Mouse (Mus musculus) erythroid progenitor cell, adult 5-6 weeks (primary cell): ENCODE data around the gene Chst8. TPM values are rescaled to one million over a fixed set of nuclear protein-coding genes. Genes with fewer than 3 reads are reported as not detected.

Source experiments
- ATAC-seq: replicated peaks from 2 replicates; pipeline ENCODE4 v1.8.0; 2016; ENCODE audit warnings: moderate number of reproducible peaks, mild to moderate bottlenecking, moderate TSS enrichment, inconsistent platforms; ENCODE audit not compliant: poor library complexity, low FRiP score, severe bottlenecking
- total RNA-seq, 2 experiments: library from RNA; stranded (forward) in 1 of 2; stranded (reverse) in 1 of 2; fragments of 150-400 nt in 1 of 2; fragments of 186-747, 209-891 nt in 1 of 2; gene quantifications; 2 replicates each; pipeline versions ENCODE4 v1.2.3 to v1.2.4; 2015 to 2017; ENCODE audit warnings: low replicate concordance in 2 of 2

Gene Chst8
- total RNA-seq (2015; ENCODE audit: low replicate concordance) (not detected in 2 replicates), total RNA-seq (2017; ENCODE audit: low replicate concordance) (not detected in 2 replicates)

DNA sequence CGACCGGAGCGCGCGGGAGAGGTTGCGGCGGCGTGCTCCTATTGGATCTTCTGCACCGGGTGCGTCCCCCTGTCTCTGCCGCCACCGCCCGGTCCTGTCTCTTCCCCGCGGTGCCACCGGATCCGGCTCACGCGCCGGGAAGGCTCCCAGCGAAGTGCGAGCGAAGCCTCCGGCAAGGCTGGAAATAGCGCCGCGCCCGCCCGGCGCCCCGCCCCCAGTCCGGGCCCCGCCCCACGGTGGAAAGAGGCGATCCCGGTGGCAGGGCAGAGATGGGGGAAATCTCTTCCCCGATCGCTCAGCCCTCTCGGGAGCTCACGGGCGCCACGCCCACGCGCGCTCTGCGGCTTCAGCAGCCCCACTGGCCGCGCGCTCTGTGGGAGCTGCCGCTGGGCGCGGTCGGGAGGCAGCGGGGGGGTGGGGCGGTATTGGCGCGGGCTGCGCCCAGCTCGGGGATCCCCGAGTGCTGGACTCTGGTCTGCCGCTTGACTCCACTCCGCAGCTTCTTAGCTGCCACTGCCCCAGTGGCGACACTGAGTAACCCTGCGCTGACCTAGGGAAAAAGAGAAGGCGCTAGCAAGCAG is at the start of gene Chst8:
Gene Chst8, minus strand, starts transcription at position 181 of the 581 bp plus-strand sequence.
- ATAC-seq, result no peak

DNA sequence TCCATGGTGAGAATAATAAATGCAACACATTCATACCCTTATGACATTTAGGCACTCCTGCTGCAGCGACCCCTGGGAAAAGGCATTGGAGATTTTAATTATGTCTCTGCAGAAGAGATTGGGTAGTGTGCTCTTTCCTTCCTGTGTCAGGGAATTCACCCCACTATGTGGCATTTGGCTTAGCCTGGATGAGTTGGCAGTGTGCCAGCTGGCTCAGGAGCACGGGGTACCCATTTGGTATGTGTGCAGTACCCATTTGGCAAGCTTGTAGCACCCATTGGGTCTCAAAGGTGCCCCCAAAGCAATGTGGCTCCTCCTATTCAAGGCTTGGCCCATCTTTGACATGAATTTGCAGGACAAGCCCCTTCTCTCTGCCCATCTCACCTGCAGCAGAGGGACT is 45.8 kb upstream of the Chst8 start:
- ATAC-seq, result no peak

DNA sequence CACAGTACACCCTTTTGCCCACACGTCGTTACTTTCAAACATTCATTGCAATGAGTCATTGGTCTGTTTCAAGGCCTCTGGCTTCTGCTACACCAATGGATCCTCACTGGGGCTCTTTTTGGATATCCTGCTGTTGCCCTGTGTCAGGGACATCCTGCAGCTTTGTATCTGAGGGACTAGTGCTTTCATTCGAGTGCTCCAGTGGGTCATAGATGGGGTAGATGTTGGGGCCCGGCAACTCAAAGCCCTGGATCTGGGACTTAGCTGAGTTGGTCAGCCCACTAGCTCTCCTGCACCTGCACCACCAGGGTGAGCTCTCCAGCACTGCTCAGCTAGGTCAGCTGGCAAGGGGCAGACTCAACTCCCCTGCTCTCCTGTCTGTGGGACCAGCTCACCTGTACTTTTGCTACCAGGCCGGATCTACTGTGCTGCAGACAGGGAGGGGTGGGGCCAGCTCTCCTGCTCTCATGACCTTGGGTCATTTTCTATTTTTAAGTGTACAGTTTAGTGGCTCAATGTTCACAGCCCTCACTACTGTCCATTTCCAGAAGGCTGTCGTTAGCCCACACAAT is 42.4 kb upstream of the Chst8 start:
- no peak for ATAC-seq

DNA sequence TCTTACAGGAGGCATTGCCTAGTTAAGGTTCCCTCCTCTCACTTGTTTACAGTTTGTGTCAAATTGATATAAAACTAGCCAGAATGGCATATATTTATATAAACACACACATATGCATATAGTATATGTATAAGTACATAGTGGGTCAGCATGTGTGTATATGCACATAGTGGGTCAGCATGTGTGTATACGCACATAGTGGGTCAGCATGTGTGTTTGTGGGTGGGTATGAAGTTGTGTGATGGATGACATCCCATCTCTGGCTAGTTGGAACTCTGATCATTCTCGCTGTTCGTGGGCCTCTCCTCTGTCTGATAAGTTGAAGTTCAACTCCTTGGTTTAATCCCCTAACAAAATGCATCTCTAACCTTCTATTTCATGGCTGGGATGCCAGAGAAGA is 40.9 kb upstream of the Chst8 start:
- ATAC-seq, result no peak

DNA sequence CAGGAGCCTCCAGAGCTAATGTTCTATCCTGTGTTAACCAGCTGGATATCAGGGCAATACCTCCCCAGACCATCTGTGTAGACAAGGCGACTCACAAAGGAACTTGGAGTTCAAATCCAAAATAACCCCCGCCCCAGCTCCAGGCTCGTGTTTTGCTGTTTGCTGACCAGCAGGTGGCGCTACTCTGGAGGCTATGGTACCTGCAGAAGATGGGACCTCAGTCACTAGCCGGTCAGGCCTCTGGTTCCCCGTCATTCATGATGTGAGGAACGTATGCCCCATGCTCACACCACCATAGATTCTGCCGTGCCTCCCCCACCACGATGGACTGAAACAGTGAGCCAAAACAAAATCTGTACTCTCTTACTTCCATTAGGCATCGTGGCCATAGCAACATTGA is 37.1 kb upstream of the Chst8 start:
- ATAC-seq, result no peak

DNA sequence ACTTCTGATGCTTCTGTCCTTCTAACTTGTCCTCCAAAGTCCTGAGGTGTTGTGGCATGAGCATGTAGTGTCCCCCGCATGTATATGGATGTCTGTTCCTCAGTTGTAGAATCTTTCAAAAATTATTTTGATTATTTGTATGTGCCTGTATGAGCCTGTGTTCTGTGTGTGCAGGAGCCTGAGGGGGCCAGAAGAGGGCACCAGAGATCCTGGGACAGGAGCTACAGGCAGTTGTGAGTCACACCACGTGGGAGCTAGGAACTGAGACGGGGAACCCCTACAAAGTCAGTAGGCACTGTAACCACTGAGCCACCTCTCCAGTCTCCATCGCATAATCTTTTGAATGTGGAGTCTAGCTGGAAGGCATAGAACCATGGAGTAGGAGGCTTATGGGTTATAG is 36.3 kb upstream of the Chst8 start:
- ATAC-seq, result no peak

DNA sequence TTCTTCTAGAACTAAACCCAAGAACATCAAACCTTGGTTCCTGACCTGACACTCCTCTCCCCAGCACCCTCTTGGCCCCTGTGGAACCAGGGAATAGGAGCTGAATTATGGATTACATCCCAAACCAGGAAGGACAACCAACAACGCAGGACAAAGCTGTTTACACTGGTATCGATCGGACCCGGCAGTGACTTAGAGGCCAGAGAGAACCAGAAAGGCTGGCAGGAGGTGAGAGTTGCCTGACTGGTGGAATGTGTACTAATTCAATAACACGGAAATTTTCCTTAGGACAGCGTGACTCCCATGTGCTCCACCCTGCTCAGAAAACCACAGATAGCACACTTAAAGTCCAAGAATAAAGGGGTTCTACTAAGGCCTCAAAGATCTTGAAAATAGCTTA is 35.4 kb upstream of the Chst8 start:
- no peak for ATAC-seq

DNA sequence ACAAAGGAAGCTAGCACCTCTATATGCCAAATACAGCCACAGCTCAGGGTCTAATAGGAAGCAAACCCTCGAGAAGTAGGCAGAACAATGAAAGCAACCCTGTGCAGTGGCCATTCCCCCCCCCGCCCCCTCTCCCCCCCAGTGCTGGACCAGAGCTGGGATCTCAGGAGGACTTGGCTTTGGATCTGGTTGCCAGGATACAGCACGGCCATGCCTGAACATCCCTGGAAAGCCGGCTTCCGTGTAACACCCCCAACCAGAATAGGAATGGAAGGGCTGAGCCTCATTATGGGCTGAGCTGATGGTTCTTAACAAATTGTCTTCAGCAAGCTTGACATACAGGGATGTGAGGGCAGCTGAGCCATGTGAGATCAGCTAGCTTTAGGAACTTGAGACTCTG is 34.9 kb upstream of the Chst8 start:
- no peak for ATAC-seq

DNA sequence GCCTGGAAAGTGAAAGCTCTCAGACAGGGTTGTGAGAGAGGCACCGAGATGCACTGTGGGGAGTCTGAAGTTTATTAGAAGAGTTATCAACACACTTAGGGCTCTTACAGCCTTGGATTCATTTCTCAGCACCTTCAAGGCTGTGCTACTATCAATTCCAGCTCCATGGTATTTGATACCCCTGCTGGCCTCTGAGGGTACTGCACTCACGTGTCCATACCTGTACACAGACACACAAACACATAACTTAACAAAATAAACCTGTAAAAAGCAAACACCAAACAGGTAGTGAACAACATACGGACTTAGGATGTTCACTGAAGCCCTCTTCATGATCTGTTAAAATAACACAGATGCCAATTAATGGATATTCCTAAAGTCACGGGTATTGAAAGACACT is 26.2 kb upstream of the Chst8 start:
- ATAC-seq, result no peak

DNA sequence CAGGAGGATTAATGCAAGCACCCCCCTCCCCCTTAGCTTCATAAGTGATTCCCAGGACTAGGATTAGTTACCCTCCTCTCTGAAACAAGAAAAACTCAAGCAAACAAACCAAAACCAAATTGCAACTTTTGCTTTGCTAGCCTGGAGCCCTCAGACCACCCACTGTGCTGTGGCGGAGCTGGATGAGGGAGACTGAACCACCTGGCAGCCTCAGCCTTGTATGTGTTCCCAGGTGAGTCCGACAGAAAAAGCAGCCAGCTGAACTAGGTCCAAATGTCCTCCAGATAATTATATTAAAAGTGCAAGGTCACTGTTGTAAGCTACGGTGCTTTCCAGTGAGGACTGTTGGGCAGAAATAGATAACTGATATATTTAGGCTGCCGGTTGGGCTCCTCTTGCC is 25.7 kb upstream of the Chst8 start:
- ATAC-seq, result no peak

DNA sequence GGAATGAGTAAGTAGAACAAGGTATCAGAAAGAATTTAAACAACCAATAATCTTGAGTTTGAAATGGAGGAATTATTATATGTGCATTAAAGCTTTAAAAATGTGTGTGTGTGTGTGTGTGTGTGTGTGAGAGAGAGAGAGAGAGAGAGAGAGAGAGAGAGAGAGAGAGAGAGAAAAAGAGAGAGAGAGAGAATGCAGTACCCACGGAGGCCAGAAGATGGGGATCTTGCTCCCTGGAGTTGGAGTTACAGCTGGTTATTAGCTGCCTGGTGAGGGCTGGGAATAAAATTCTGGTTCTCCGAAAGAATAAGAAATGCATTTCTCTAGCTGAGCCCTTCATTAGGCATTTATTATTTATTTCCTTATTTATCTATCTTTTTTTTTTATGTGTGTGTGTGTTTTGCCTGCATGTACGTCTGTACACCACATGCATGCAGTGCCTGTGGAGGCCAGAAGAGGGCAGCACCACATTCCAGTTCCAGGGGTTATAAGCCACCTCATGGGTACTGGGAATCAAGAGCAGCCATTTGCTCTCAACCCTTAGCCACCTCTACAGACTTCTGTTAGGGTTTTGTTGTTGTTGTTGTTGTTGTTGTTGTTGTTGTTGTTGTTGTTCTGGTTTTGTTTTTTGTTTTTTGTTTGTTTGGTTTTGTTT is 13.9 kb upstream of the Chst8 start:
- no peak for ATAC-seq

DNA sequence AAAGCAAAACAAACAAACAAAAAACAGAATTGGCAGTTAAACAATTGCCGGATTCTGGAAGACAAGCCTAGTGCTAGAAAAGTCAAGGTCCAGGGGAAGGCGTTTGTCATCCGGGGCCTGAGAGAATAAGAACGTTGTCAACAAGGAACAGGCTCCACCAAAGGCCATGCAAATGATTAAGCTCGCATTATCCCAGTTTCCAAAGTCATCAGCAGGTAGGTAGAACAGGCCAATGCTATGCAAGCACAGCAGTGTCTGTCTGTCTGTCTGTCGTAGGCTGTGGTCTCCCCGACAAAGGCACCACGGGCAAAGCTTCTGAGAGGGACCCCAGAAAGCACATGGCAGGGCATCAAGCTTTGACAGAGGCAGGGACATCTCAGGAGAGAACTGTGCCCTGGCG is 9.1 kb upstream of the Chst8 start:
- no peak for ATAC-seq

DNA sequence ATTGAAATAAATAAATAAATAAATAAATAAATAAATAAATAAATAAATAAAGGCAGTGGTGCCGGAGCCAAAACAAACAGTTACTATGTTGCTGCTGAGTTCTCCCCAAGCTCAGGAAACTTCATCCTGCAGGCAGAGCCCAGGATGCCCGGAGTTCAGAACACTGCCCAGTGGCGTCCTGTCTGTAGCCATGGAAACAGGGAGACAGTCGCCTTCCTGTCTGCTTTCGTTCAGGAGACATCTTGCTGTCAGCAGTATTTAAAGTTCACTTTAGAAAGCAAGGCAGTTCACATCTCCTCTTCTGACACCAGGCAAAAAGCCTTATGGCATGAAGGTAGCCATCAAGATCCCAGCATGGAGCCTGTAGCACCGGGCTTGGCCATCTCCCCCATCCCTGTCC is 8.0 kb upstream of the Chst8 start:
- ATAC-seq, result no peak

DNA sequence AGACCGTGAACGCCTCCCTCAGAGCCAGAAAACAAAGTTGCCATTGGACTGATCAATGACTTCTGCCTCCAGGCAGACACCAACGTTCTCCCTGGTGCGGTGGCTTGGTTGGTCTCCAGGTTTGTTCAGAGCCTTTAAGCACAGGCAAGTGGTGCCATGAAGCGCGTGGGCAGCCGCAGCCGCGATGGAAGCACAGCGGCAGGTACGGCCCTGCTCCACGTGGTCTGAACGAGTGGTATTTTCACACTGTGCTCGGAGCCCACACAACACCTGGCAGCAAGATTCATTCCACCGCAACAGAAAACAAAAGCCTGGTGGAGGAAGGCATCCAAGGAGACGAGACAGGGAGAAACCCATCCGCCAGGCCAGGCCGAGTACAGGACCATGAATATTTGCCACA is 7.3 kb upstream of the Chst8 start:
- ATAC-seq, result no peak

DNA sequence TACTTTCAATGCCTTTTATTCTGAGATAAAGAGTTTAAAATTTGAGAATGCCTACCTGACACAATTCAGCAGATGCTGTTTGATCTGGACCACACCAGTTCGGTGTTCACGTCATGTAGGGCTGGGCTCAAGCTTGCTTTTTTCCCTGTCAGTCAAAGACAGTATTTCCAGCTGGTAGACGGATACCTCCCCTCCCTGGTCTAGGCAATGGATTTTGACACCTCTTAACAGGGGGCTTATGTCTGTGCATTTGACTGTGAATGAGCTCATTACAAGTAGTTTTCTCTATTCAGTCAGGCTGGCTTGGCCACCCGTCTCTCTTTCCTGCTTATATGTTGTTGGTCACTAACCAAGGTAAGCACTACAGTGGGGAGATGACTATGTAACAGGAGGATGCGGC is 6.1 kb upstream of the Chst8 start:
- no peak for ATAC-seq

DNA sequence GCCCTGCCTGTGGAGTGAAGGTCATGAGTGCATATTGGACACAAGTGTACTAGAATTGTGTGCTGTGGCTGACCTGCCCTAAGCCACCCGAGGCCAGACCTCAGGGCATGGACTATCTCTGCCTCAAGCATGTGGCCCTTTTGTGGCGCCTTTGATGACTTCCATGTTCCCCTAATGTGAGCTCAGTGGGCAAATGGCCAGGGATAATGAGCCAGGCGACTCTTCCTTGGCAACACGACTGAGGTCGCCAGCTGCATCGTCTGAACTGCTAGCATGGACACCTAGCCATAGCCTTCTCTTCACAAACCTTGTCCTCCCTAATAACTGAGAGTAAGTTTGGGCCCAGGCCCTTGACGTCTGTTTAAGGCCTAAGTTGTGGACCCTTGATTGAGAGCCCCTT is 4.5 kb upstream of the Chst8 start:
- ATAC-seq, result no peak

DNA sequence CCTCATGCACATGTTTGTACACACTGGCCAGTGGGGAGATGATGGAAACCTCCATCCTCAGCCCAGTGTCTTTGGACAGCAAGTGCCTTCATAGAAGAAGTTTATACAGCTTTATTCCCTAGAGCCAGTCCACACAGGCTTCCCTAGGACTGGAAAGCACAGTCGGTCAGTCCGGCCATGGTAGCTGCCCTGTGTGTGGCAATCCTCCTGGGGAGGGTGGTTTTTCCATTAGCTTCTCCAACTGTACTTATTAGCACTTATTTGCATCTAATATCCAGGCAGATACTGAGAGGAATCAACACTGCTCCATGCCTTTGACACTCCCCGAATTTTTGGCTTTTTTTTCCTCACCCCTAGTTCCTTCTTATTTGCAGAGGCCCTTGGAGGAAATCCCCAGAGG is 2.3 kb upstream of the Chst8 start:
- no peak for ATAC-seq

DNA sequence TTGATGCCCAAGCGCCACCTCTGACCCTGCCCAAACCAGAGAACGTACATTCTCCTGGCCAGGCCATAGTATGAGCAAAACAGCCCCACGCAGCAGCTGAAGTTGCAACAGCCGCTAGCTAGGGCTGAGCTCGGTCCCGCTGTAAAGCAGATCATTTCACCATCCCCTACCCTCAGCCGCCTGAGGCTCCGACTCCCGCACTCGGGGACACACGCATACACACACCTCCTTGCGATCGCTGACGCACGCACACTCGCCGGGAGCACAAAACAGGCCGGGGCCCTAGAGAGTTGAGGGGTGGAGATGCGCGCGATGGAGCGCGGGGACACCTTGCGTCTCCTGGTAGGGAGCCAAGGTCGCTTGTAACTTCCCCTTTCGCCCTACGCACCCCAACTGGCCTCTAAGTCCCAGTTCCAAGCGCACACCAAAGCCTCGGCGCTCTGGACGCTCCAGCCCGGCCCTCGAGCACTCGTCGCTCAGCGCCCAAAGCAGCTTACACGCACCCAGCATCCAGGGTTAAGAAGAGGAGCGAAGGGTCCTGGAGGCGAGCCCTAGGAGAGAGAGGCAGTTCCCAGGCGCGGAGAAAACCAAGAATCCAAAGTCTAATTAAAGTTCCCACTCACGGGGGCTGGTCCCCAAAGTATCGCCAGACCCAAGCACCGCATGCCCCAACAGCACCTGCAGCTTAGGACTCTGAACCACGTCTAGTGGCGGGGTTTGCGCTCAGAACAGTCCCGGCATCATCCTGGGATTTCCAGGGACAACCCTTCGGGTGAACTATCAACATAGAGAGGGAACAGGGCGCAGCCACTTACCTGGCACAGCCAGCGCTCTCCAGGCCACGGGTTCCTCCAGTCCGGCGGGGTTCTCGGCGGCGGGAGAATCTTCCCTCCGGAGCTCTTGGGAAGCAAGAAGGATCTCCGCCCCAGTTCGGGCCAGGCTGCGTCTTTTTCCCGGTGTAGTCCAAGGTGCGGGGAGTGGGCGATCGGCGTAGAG is 682 bp downstream of the Chst8 start:
- no peak for ATAC-seq

DNA sequence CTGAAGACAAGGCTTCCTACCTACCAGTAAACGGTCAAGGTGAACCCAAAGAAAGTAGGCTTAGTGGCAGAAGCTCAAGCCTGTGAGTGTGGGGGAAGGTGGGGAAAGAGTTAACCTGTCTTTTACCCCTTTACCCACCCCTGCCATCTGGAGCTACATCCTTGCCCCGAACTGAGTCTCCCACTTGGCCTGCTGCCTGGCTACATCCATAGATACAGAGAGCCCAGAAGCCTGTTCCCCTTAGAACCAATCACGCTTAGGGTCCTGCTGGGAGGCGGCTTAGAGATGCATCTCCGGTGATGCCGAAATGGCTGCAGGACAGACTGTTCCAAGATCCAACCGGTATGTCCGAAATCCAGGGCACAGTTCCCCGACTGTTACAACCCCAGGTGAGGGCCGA is 1.5 kb downstream of the Chst8 start:
- ATAC-seq, result no peak

DNA sequence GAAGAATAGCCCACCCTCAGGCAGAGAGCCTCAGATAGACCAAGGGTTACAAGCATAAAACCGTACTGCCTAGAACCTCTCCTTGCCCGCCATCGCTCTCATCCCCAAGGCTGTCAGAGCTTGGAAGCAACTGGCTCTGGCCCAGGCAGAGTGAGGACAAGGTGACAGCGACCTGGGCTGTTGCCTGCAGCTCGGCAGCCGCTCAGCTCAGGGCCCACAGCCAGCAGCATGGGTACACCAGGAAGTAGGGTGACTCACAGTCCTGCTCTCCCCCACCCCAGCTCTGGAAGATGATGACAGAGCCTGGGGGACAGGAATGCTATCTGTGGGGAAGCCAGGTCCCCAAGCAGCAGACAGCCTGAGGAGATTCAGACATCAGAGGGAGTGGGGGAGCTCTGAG is 6.2 kb downstream of the Chst8 start:
- ATAC-seq, result no peak
